Mouse (Mus musculus) hindbrain, embryonic 16.5 days (tissue): ENCODE measurements at regions not wholly inside any gene's neighbourhood (a gene's known extent, or its start where the extent isn't known, plus 50 kb on each side); places are given as distances from the start of the nearest gene placed in this dataset.

Experiments used
- ATAC-seq: fragments of 200-750 bp; cut with Nextera tagmentation; 2 replicates; pipeline ENCODE4 v1.8.0; 2017; ENCODE audit warnings: moderate TSS enrichment, moderate library complexity
- H3K27ac ChIP-seq: fragments of 300-500 bp; sonication (generic); 2 replicates; pipeline ENCODE4 v1.5.1; 2014; ENCODE audit warnings: low read depth, mild to moderate bottlenecking, control low read depth, low read length, moderate library complexity
- H3K27me3 ChIP-seq: fragments of 300-500 bp; sonication (generic); replicated peaks from 2 replicates; pipeline ENCODE4 v1.6.1; 2014; ENCODE audit warnings: low read length; ENCODE audit not compliant: control insufficient read depth, insufficient read depth
- H3K36me3 ChIP-seq: fragments of 300-500 bp; sonication (generic); 2 replicates; pipeline ENCODE4 v1.6.1; 2014; ENCODE audit warnings: mild to moderate bottlenecking, low read length, moderate library complexity, mixed read lengths; ENCODE audit not compliant: control insufficient read depth, insufficient read depth
- H3K4me1 ChIP-seq: fragments of 300-500 bp; sonication (generic); 2 replicates; pipeline ENCODE4 v1.6.1; 2014; ENCODE audit warnings: low read depth, low read length; ENCODE audit not compliant: control insufficient read depth, insufficient read depth
- H3K4me2 ChIP-seq: fragments of 300-500 bp; sonication (generic); 2 replicates; pipeline ENCODE4 v1.6.1; 2014; ENCODE audit warnings: mild to moderate bottlenecking, low read length, control low read depth, moderate library complexity
- H3K4me3 ChIP-seq: fragments of 300-500 bp; sonication (generic); 2 replicates; pipeline ENCODE4 v1.5.1; 2014; ENCODE audit warnings: mild to moderate bottlenecking, low read length, control low read depth, moderate library complexity
- H3K9ac ChIP-seq: fragments of 300-500 bp; sonication (generic); 2 replicates; pipeline ENCODE4 v1.6.1; 2014; ENCODE audit warnings: low read depth, mild to moderate bottlenecking, control low read depth, low read length, moderate library complexity
- H3K9me3 ChIP-seq: fragments of 300-500 bp; sonication (generic); 2 replicates; pipeline ENCODE4 v1.6.1; 2014; ENCODE audit warnings: mild to moderate bottlenecking, low read length, moderate library complexity; ENCODE audit not compliant: control insufficient read depth
- WGBS: fragments of 180-500 bp; shearing (Covaris S2); extraction: QIAGEN DNeasy Blood & Tissue Kit; methylation state at CpG from one replicate; pipeline ENCODE4 v1.1.7; 2014; 5-methylcytosine and 5-hydroxymethylcytosine counted together

- no peak overlapping the region for H3K4me3 ChIP-seq
- H3K36me3 ChIP-seq, result no peaks in the 10 kb centered on the region
- no peak for ATAC-seq
- H3K27ac ChIP-seq, result no peak overlapping the region
- no peaks in the 10 kb centered on the region for H3K9me3 ChIP-seq
- no peaks in the 10 kb centered on the region for H3K4me1 ChIP-seq
- 71% methylated on average over 1 of the region's 1 CpGs for WGBS
- H3K4me2 ChIP-seq, result no peak overlapping the region
- no peak overlapping the region for H3K9ac ChIP-seq
- H3K27me3 ChIP-seq, result no peaks in the 10 kb centered on the region
Measured at GRCm38 (mm10) chr12:64736008-64736663, 181.6 kb upstream of the Gm527 start.

GRCm38 (mm10) chr12:64703419-64703818 is 214.3 kb upstream of the Gm527 start:
- Histone ChIP-seq H3K27ac (no peak overlapping the region), H3K9me3 (no peaks in the 10 kb centered on the region), H3K9ac (no peak overlapping the region), H3K4me3 (no peak overlapping the region), H3K36me3 (no peaks in the 10 kb centered on the region), H3K4me2 (no peak overlapping the region), H3K27me3 (no peaks in the 10 kb centered on the region), H3K4me1 (no peaks in the 10 kb centered on the region)
- WGBS, result 83% methylated on average over 5 of the region's 5 CpGs
- 0 out of 2 replicates have a peak, but pooled peaks have one; percentile 40 for ATAC-seq

GRCm38 (mm10) chr12:64701066-64701465 is 216.6 kb upstream of the Gm527 start:
- no peaks in the 10 kb centered on the region for H3K9me3 ChIP-seq
- H3K4me2 ChIP-seq, result no peak overlapping the region
- H3K27ac ChIP-seq, result no peak overlapping the region
- H3K27me3 ChIP-seq, result no peaks in the 10 kb centered on the region
- H3K4me1 ChIP-seq, result no peaks in the 10 kb centered on the region
- H3K9ac ChIP-seq, result no peak overlapping the region
- ATAC-seq, result no peak
- 82% methylated on average over 3 of the region's 3 CpGs for WGBS
- H3K4me3 ChIP-seq, result no peak overlapping the region
- no peaks in the 10 kb centered on the region for H3K36me3 ChIP-seq

GRCm38 (mm10) chr12:64695343-64695742 is 220.9 kb upstream of the Fscb start:
- H3K4me2 ChIP-seq, result no peak overlapping the region
- ATAC-seq, result no peak

GRCm38 (mm10) chr12:64692196-64693169 is 218.0 kb upstream of the Fscb start:
- ATAC-seq, result 0 out of 2 replicates have a peak, but pooled peaks have one; percentile 40
- H3K9ac ChIP-seq, result peak overlapping the region; percentile 17; the same call in 1 of the 2 replicates
- 28% methylated on average over 10 of the region's 10 CpGs for WGBS

More at GRCm38 (mm10) chr12:64695343-64695742, 220.9 kb upstream of the Fscb start:
- H3K9me3 ChIP-seq, result no peaks in the 10 kb centered on the region
- H3K27me3 ChIP-seq, result no peaks in the 10 kb centered on the region
- H3K4me1 ChIP-seq, result no peaks in the 10 kb centered on the region
- no peak overlapping the region for H3K27ac ChIP-seq
- no peaks in the 10 kb centered on the region for H3K36me3 ChIP-seq
- no peak overlapping the region for H3K4me3 ChIP-seq
- no peak overlapping the region for H3K9ac ChIP-seq
- WGBS, result 74% methylated on average over 1 of the region's 1 CpGs

GRCm38 (mm10) chr12:64689642-64690041 is 215.2 kb upstream of the Fscb start:
- H3K9me3 ChIP-seq, result no peaks in the 10 kb centered on the region
- ATAC-seq, result no peak

More at GRCm38 (mm10) chr12:64692196-64693169, 218.0 kb upstream of the Fscb start:
- Histone ChIP-seq H3K27me3 (no peaks in the 10 kb centered on the region), H3K36me3 (no peaks in the 10 kb centered on the region), H3K4me3 (no peak overlapping the region), H3K9me3 (no peaks in the 10 kb centered on the region), H3K4me1 (no peaks in the 10 kb centered on the region), H3K27ac (no peak overlapping the region), H3K4me2 (no peak overlapping the region)

GRCm38 (mm10) chr12:64688618-64689017 is 214.1 kb upstream of the Fscb start:
- Histone ChIP-seq H3K27me3 (no peaks in the 10 kb centered on the region), H3K4me2 (no peak overlapping the region), H3K9me3 (no peaks in the 10 kb centered on the region), H3K9ac (no peak overlapping the region), H3K4me1 (no peaks in the 10 kb centered on the region), H3K4me3 (no peak overlapping the region), H3K36me3 (no peaks in the 10 kb centered on the region), H3K27ac (no peak overlapping the region)
- no peak for ATAC-seq
- 83% methylated on average over 1 of the region's 1 CpGs for WGBS

More at GRCm38 (mm10) chr12:64689642-64690041, 215.2 kb upstream of the Fscb start:
- Histone ChIP-seq H3K27ac (no peak overlapping the region), H3K4me2 (no peak overlapping the region), H3K36me3 (no peaks in the 10 kb centered on the region), H3K27me3 (no peaks in the 10 kb centered on the region), H3K9ac (no peak overlapping the region), H3K4me1 (no peaks in the 10 kb centered on the region), H3K4me3 (no peak overlapping the region)

- Histone ChIP-seq H3K4me3 (no peak overlapping the region), H3K27ac (no peak overlapping the region), H3K9me3 (no peaks in the 10 kb centered on the region), H3K36me3 (no peaks in the 10 kb centered on the region), H3K4me2 (no peak overlapping the region), H3K9ac (no peak overlapping the region), H3K27me3 (no peaks in the 10 kb centered on the region), H3K4me1 (no peaks in the 10 kb centered on the region)
- ATAC-seq, result 0 out of 2 replicates have a peak, but pooled peaks have one; percentile 27
- WGBS, result 53% methylated on average over 1 of the region's 1 CpGs
Measured at GRCm38 (mm10) chr12:64640864-64641416, 166.4 kb upstream of the Fscb start.

GRCm38 (mm10) chr12:64614877-64615276 is 140.4 kb upstream of the Fscb start:
- H3K9ac ChIP-seq, result no peak overlapping the region
- no peaks in the 10 kb centered on the region for H3K9me3 ChIP-seq
- no peak overlapping the region for H3K4me2 ChIP-seq
- no peaks in the 10 kb centered on the region for H3K36me3 ChIP-seq
- no peak overlapping the region for H3K27ac ChIP-seq
- H3K4me1 ChIP-seq, result no peaks in the 10 kb centered on the region
- no peak for ATAC-seq
- no peak overlapping the region for H3K4me3 ChIP-seq
- H3K27me3 ChIP-seq, result no peaks in the 10 kb centered on the region
